9 mouse cellular contexts compared by ENCODE assay signal in the genomic region with DNA sequence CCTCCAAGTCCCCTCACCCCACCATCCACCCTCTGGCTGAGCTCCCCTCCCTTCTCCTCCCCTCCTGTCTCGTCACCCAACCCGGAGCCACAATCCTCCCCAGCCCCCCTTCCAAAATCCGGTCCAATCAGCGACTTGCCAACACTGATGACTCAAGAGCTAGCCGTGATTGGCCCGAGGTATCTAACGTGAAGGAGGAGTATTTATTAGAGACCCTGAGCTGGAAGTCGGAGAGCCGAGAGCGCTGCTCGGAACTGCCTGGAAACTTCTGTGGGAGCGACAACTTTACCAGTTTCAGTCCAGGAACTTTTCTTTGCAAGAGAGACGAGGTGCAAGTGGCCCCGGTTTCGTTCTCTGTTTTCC. TPM values are rescaled to one million over a fixed set of nuclear protein-coding genes. Genes with fewer than 3 reads are reported as not detected.
DNase-seq lines count a peak whose midpoint lies in the region; ATAC-seq and TF ChIP-seq lines count a peak whose summit lies in the region.
"Had no signal": no experiment of that assay in that cellular context is flagged by ENCODE, and none has a peak within 500 bp of the region (broad histone marks: within the 10 kb centered on the region; RNA-seq: fewer than 3 reads in every experiment).

A gene (plus strand): TSS at position 231 of the 363 bp plus-strand sequence.

- no peaks in the 10 kb centered on the region for H3K9me3 ChIP-seq in forebrain, embryonic 16.5 days (ENCODE audit: control insufficient read depth, low read length)
- H3K9me3 ChIP-seq in liver, postnatal 0 days (ENCODE audit: low read length), result no peaks in the 10 kb centered on the region

- no peaks in the 10 kb centered on the region for H3K36me3 ChIP-seq in forebrain, embryonic 16.5 days (ENCODE audit: control insufficient read depth, insufficient read depth)
- H3K36me3 ChIP-seq in liver, postnatal 0 days (replicated peaks; ENCODE audit: insufficient read depth, low read length), result no peaks in the 10 kb centered on the region

- peak within 1 kb of the TSS; percentile 58 for H3K4me3 ChIP-seq in forebrain, embryonic 16.5 days (replicated peaks; ENCODE audit: low read length)
- H3K4me3 ChIP-seq in liver, postnatal 0 days (ENCODE audit: low read depth, low read length), result peak within 1 kb of the TSS; percentile 55

- intact Hi-C loops in heart, postnatal 25 days (cut with DNase I), result loop anchor here (2.0 to 5.0 kb wide), 2 partner anchors 385 to 1247 kb away; no protein-coding TSS in a partner anchor

- ATAC-seq in forebrain, embryonic 16.5 days, result peak; percentile 93
- peak; percentile 76 for ATAC-seq in liver, postnatal 0 days

- H3K27ac ChIP-seq in forebrain, embryonic 16.5 days (ENCODE audit: low read length), result peak within 1 kb of the TSS; percentile 84
- 0 out of 2 replicates have a peak within 1 kb of the TSS, but pooled peaks have one; percentile 22 for H3K27ac ChIP-seq in liver, postnatal 0 days (ENCODE audit: low read depth)

- DNase-seq in Muller cell, postnatal 12 days (ENCODE audit: inconsistent ontology term), result peak; percentile 99
- DNase-seq in cerebellum, adult 18-20 months, result peak; percentile 19 to 35
- peak; percentile 84 for DNase-seq in heart, postnatal 25 days (ENCODE audit: low spot score)
- peak; percentile 71 to 81 for DNase-seq in layer of hippocampus, adult 18-20 months (ENCODE audit: low spot score in 2 of 2)
- peak; percentile 60 for DNase-seq in liver, postnatal 0 days
- peak; percentile 93 for DNase-seq in retina, embryonic 14.5 days (ENCODE audit: low spot score)
- no peak for DNase-seq in thymus, postnatal 4 days

- no peak for TF ChIP-seq EP300 in liver, postnatal 0 days (IDR thresholded peaks at IDR 0.05; ENCODE audit: low read depth)

- under 1% methylated on average over 13 of the region's 15 CpGs for WGBS in forebrain, embryonic 16.5 days
- 2% methylated on average over 15 of the region's 15 CpGs for WGBS in liver, postnatal 0 days (ENCODE audit: insufficient replicate concordance)

- H3K27me3 ChIP-seq in forebrain, embryonic 16.5 days (replicated peaks; ENCODE audit: control insufficient read depth, insufficient read depth, low read length), result no peaks in the 10 kb centered on the region; the same call in none of the 2 replicates
- peaks cover 77% of the 10 kb centered on the region for H3K27me3 ChIP-seq in liver, postnatal 0 days (ENCODE audit: insufficient read depth, low read length)

- H3K4me2 ChIP-seq in forebrain, embryonic 16.5 days (ENCODE audit: low read length), result peak within 1 kb of the TSS; percentile 80
- H3K4me2 ChIP-seq in liver, postnatal 0 days (ENCODE audit: low read depth, low read length), result peak within 1 kb of the TSS; percentile 71

- peaks cover 32% of the 10 kb centered on the region for H3K4me1 ChIP-seq in forebrain, embryonic 16.5 days (replicated peaks; ENCODE audit: control insufficient read depth, insufficient read depth, low read length)
- H3K4me1 ChIP-seq in liver, postnatal 0 days (ENCODE audit: insufficient read depth), result peaks cover 5% of the 10 kb centered on the region

- TF ChIP-seq CTCF in liver, postnatal 0 days (IDR thresholded peaks at IDR 0.05; ENCODE audit: low read depth), result no peak

- H3K9ac ChIP-seq in forebrain, embryonic 16.5 days (replicated peaks; ENCODE audit: low read depth, low read length), result peak within 1 kb of the TSS; percentile 56
- peak within 1 kb of the TSS; percentile 38 for H3K9ac ChIP-seq in liver, postnatal 0 days (replicated peaks)

RNA-seq across cellular contexts. Expression of the gene that starts here (rescaled TPM):
- 48.4 and 60.3 TPM in 2 replicates for polyA plus RNA-seq in forebrain, embryonic 16.5 days (2015; fragmentation: Nextera tagmentation; extraction: Ambion mirVana)
- total RNA-seq in heart, postnatal 25 days (2021), result 1 to 10 TPM; 2.2 to 2.6 TPM
- total RNA-seq in layer of hippocampus, adult 18-20 months (2021), result 10 to 100 TPM; 24.7 to 35.0 TPM
- polyA plus RNA-seq in liver, postnatal 0 days (2015; fragmentation: Nextera tagmentation; extraction: Ambion mirVana), result 2.5 TPM in 2 replicates
- total RNA-seq: hematopoietic stem cell, adult 5-6 weeks had no signal

Comparison
In these comparisons a context has a peak if more than half of its experiments do, and no peak if none do; other contexts are left out.
1. RNA of the gene that starts here (total RNA-seq): 24.7 to 35.0 TPM in layer of hippocampus, adult 18-20 months; 2.2 to 2.6 TPM in heart, postnatal 25 days; every median in the first group is over 4 times any median in the second.
2. RNA of the gene that starts here (polyA plus RNA-seq): 48.4 to 60.3 TPM in forebrain, embryonic 16.5 days; 2.5 TPM in liver, postnatal 0 days; every median in the first group is over 10 times any median in the second.